Mouse (Mus musculus) kidney, postnatal 4 days (tissue): Measurements from ENCODE around the gene Rasl10b.

Experiments
- DNase-seq, 2 experiments: peaks; one replicate each; pipeline ENCODE4 v3.0.0; 2021; ENCODE audit warnings: mixed read lengths in 2 of 2

The Rasl10b gene

DNA sequence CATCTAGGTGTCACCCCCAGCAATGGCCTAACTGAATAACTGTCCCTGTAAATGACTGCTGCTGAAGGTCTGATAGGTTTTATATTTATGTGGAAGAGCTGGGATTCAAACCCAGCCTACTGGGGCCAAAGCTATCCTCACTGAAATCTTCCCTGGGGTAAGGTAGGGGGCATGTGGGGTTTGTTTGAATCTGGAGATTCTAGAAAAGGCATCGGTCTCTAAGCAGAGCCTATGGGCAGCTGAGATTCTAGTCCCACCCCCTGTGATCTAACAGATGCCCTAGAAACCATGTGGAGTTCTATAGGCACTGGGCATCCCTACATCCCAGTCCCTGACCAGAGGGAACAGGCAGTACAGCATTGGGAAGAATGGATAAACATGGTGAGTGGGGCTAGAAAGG lies 28.4 kb downstream of the Rasl10b start, which contains the start of gene 1700020L24Rik:
Gene 1700020L24Rik (plus strand): TSS at position 301 of the 400 bp plus-strand sequence.
- no peak for DNase-seq

GRCm38 (mm10) chr11:83439426-83440060 lies 30.6 kb downstream of the Rasl10b start:
- no peak for DNase-seq

GRCm38 (mm10) chr11:83440081-83441064 lies 31.4 kb downstream of the Rasl10b start:
- peak; percentile 91 to 94 for DNase-seq

DNA sequence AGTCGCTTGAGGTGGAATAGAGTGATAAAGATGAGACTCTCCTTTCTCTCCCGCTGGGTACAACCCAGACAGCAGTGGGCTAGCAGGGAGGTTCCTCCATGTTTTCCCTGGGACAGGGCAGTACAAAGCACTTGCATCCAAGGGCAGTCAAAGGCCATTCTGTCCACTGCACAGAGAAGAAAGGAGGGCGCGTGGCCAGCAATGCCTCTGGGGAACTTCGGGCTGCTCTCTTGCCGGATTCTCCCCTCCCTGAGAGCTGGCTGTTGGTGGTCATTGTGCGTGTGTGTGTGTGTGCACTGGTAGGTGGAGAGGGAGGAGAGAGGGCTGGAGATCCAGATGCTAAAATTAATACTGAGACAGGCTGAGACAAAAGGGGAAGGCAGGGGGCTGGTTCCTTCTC lies 32.3 kb downstream of the Rasl10b start:
- peak in 1 of 2 experiments; percentile 38 for DNase-seq

DNA sequence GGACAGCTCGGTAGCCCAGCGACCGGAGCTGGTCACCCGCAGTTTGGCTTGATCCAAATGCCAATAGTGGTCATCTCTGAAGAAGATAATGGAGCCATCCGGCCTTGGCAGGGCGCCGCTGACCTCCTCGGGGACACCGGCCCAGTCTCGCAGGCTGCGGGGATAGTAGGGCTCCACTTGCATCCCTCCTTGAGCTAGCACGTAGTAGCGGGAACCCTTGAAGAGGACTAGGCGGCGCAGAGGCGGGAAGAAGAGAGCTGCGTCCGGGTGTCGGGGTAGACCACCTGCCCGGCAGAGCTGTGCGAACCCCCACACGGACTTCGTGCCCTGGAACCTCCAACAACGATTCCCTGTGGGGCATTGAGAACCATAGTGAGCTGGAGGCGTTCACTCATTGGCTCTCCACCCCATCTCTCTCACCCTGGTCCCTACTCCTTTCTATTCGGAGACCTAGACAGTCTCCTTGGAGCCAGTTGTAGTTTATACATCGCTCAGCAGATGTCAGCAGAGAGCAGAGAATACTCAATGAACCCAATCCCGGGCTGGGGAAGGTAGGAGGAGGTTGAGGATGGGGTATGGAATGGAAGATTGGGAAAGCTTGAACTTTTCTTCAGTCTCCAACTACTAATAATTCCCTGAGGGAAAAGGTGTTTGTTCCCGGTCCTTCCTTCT lies 33.8 kb downstream of the Rasl10b start:
- DNase-seq, result peak; percentile 82 to 83

- peak in 1 of 2 experiments; percentile 35 for DNase-seq
These were observed 34.9 kb downstream of the Rasl10b start for GRCm38 (mm10) chr11:83443824-83444223.

DNA sequence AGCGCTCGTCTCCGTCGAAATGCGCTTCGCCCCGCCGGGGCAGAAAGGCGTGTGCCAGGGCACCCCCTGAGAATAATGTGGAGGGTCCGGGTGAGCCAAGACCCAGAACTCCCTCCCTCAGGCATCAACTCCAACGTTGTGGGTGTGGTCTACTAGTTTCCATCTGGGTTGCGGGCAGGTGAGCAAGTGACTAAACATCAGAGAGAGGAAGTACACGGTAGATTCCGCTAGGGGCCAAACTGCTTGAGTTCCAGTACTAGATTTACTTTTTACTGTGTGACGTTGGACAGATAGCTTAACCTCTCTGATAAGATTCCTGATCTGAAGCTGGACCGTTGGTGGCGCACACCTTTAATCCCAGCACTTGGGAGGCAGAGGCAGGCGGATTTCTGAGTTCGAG lies 36.1 kb downstream of the Rasl10b start:
- no peak for DNase-seq

DNA sequence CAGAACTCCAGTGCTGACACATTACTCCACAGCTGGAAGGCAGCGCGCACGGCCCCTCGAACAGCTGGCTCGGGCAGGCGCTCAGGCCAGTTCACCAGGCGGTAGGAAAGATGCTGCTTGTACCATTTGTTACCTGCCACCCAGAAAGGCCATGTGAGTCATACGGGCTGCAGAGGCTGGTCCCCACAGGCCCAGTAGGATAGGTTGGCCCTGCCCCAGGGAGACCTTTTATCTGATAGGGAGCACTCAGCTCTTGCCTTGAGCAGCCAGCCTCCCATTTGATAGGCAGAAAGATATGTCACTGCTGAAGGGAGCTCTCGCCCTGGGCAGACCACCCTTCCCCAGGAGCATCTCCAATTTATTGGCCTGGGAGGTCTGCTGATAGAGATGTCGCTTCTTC lies 38.7 kb downstream of the Rasl10b start:
- no peak for DNase-seq

DNA sequence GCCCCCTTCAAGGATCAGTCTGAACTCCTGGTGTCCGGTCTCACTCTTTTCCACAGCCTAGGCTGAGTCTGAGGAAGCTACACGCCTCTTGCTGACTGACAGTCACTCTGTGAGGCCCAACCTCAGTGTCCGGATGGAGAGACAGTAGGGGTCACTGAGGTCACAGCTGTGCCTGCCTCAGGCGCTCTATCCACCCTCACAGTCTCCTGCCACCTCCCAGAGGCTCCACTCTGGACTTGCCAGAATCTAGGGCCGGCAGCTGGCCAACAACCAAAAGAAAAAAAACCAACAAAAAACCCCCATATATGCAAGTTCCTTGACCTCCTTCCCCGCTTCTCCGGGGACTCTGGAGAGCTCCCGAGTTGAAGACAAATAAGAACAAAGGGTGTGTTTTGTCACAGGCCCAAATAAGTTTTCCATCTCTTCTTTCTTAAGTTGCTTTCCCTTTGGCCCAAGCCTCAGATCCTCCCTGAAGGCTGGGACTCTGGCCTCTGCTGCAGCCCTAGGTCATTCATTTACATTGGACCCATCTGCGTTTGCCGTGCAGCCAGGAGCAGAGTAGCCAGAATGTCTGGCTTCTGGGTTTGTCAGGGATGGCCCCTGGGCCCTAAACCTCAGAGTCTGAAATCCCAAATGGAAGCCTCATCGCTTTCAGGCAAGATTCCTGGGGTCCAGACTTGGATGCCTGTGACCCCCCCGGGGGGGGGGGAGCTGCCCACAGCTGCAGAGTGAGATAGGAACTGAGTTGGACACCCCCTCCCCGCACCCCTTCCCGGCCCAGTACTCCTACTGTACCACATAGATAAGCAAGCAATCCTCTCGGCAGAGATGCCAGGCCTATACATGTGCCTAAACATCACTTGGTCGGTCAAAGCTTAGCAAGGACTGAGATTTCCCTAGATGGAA lies 39.3 kb downstream of the Rasl10b start:
- peak; percentile 50 to 64 for DNase-seq

- DNase-seq, result peak; percentile 60 to 68
These were observed 39.9 kb downstream of the Rasl10b start for GRCm38 (mm10) chr11:83448927-83449236.

DNA sequence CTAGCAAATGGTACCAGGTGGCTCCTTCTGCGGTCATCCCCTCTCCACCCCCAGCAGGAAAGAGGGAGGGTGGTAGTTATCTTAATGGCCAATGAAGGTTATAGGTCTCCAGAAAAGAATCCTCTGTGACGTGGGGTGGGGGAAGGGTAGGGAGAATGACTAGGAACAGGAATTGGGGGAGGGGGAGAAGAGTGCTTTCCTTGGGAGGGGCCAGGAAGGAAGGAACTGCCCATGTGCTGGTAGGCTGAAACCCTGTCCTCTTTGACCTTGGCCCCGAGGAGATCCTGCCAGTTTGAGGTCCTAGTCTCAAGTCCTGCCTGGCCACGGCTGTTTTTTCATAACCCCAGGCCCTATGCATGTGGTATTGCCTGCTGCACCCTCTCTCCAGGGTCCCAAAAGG lies 40.4 kb downstream of the Rasl10b start:
- DNase-seq, result peak in 1 of 2 experiments; percentile 37

DNA sequence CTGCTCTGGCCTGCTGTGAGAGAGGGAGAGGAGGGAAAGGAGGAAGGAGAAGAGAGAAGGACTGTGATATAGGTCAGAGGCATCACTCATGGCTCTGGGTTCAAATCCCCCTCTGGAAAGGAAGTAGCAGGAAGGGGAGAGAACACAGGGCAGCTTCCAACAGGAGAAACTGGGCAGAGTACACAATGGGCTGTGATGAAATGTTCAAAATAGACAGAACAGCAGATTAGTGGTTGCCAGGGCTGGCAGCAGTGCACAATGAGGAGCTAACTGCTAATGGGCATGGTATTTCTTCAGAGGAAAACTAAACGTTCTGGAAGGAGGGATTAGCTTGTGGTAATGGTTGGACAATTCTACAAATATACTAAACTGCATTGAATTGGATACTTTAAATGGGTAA lies 41.6 kb downstream of the Rasl10b start:
- DNase-seq, result no peak

DNA sequence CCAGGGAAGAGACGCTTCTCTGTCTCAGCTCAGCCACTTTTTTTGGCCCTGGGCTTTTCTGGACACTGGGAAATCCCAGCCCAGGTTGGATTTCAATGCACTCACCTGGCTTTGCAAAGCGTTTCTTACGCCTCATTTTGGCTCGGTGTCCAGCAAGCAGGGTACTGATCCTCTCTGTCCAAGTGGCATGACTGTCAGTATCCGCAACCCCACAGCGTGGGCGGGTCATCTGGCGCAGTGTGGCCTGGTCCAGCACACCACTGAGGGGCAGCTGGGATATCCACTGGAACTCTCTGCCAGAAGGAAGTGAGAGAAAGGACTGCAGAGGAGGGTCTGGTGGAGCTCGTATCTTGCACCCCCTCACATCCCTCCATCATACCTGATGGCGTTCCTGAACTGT lies 42.3 kb downstream of the Rasl10b start:
- no peak for DNase-seq

DNA sequence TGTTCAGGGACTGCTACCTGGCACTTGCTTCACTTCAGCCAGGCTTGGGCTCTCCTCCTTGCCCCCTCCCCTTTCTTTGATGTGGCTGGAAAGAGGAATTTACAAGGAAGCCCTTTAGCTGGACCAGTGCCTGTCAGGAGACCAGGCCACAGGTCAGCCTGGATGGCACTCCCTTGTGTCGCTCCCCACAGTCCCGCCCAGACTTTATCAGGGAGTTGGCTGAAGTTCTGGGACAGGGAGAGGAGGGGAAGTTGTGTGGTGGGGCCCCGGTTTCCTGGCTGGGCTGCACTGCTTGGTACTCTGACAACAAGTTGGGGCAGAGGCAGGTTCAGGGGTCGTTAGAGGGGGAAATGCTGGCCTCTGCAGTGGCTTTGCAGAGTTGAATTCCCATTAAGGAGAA lies 45.6 kb downstream of the Rasl10b start:
- DNase-seq, result peak in 1 of 2 experiments; percentile 55

DNA sequence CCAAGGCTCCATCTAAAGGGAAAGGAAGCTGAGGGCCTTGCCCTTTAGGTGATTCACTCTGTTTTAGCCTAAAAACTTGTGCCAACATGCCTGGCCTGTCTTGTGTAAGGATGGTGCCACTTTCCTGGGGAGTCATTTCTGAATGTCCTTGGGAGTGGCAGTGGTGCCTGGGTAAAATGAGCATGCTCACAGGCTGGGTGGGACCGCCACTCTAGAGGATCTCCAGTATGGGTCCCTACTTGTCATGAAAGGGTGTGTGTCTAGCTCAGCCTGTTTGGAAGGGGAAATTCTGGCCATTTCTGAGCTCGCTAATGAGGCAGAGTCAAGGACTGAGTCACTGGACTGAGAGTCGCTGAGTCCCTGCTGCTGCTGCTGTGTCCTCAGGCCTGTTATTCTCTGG lies 46.7 kb downstream of the Rasl10b start:
- DNase-seq, result no peak

DNA sequence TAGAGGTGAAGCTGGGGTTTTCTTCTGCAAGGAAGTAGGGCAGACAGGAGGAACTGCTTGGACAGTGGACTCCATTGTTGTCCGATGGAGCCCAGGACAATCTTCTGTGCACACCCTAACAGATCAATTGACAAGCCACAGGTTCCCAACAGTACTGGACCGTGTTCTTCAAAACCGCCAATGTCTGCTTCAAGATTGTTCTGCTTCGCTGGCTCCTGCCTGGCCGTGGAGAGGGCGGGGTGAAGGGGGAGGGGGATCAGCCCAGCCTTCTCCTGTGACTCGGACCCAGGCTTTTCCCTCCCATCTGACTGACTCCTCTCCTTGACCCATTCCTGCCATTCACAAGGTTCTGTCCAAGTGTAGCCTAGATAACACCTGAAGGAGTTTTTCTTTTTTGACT lies 48.3 kb downstream of the Rasl10b start:
- DNase-seq, result no peak

DNA sequence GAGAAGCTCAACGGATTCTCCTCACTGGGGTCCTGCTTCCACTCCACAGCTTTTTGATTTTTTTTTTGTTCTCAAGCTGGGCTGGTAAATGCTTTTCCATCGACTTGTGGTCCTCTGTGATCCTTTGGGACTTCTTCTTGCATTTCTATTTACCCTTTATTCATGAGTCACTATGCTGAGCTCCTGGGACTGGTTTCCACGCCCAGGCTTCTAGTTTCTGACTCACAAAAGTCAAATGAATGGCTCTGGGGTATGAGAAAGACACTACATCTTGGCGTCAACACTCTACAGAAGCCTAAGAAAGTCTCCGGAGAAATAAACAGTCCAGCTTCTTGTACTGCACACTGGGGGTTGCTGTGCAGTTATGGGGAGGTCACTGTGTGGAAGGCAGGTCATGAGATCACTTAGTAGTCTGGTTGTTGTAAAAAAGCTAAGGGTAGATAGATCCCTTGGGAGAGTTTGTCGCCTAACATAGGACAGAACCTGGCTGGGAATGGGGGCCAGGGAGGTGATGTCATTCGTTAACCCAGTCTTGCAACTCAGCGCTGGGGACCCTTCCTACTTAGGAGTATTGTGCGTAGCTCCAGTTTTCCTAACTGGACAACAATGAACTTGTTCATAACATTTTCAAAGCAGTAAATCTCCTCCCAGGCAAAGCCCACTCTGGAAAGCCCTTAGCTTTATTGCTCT lies 49.1 kb downstream of the Rasl10b start:
- no peak for DNase-seq

DNA sequence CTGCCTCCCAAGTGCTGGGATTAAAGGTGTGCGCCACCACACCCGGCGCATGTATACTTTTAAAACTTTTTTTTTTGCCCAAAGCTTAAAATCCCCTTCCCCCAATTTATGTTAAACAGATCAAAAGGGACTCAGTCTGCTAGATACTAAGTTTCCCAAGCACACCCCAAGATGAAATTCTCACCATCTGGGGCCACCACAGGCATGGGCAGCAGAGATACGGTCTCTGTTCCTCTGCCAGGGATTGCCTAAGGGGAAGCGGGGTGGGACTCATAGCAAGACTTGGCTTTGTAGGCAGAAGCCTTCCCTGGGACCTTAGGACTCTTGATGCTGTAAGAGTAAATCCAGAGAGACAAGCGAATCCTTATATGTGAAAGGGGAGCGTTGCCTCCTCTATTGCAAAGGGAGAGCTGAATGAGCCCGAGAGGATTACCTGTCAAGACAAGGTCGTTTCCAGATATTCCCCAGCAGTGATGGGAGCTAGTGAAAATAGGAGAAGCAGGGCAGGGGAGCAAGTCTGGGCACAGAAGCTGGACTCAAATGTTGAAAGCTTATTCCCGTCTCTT lies 52.6 kb downstream of the Rasl10b start:
- DNase-seq, result no peak

GRCm38 (mm10) chr11:83462711-83463244 lies 53.8 kb downstream of the Rasl10b start, which contains the start of gene Mmp28:
TSS of gene Mmp28 (minus strand) at chr11:83463071.
- DNase-seq, result peak; percentile 73 to 82

- peak in 1 of 2 experiments; percentile 40 for DNase-seq
These were observed 57.0 kb downstream of the Rasl10b start for GRCm38 (mm10) chr11:83465976-83466375.

- peak; percentile 78 to 85 for DNase-seq
These were observed 58.2 kb downstream of the Rasl10b start for GRCm38 (mm10) chr11:83467120-83467652.
